Mouse (Mus musculus): ENCODE results near the gene Carmil3. TPM values are rescaled to one million over a fixed set of nuclear protein-coding genes. Genes with fewer than 3 reads are reported as not detected.

Gene Carmil3
- polyA plus RNA-seq, 2 experiments = 0.32 to 2.6 TPM

- peaks cover 57% of the 10 kb centered on the region for H3K27me3 ChIP-seq (ENCODE audit: control insufficient read depth, insufficient read depth, low read length)
Observed at GRCm38 (mm10) chr14:55519604-55520003, 29.2 kb downstream of the Carmil3 start.

GRCm38 (mm10) chr14:55520451-55521361, 30.3 kb downstream of the Carmil3 start:
- Histone ChIP-seq H3K27me3 (ENCODE audit: control insufficient read depth, insufficient read depth, low read length) (peaks cover 62% of the 10 kb centered on the region), H3K36me3 (replicated peaks; ENCODE audit: control insufficient read depth, insufficient read depth, low read depth) (no peaks in the 10 kb centered on the region), H3K4me3 (ENCODE audit: insufficient read depth in 1 of 2, low read depth in 2 of 2, low read length in 2 of 2) (peak overlapping the region in 1 of 2 experiments; percentile 30; a peak in 2 of 4 replicates), H3K9ac (replicated peaks) (no peak overlapping the region), H3K4me2 (ENCODE audit: low read depth) (peak overlapping the region; percentile 49), H3K4me1 (replicated peaks; ENCODE audit: control insufficient read depth in 2 of 2, insufficient read depth in 2 of 2, low read length in 1 of 2) (no peaks in the 10 kb centered on the region; a peak in 1 of 4 replicates), H3K27ac (no peak overlapping the region), H3K9me3 (ENCODE audit: control insufficient read depth, low read length) (no peaks in the 10 kb centered on the region)
- TF ChIP-seq CTCF (IDR thresholded peaks at IDR 0.05; ENCODE audit: low read depth) (no peak), EP300 (IDR thresholded peaks at IDR 0.05; ENCODE audit: low read depth) (no peak)
- WGBS (ENCODE audit: insufficient replicate concordance) = 1% methylated on average over 61 of the region's 61 CpGs
- ATAC-seq (ENCODE audit: insufficient read depth) (no peak), DNase-seq (ENCODE audit: low read depth in 3 of 3, low spot score in 3 of 3) (no peak)

More at GRCm38 (mm10) chr14:55519604-55520003, 29.2 kb downstream of the Carmil3 start:
- H3K9ac ChIP-seq (replicated peaks) = no peak overlapping the region
- no peak overlapping the region for H3K4me3 ChIP-seq (ENCODE audit: insufficient read depth in 1 of 2, low read depth in 2 of 2, low read length in 2 of 2)
- ATAC-seq (ENCODE audit: insufficient read depth) (no peak), DNase-seq (ENCODE audit: low read depth in 3 of 3, low spot score in 3 of 3) (no peak)
- H3K4me2 ChIP-seq (ENCODE audit: low read depth) = no peak overlapping the region
- no peaks in the 10 kb centered on the region for H3K9me3 ChIP-seq (ENCODE audit: control insufficient read depth, low read length)
- 46% methylated on average over 4 of the region's 4 CpGs for WGBS (ENCODE audit: insufficient replicate concordance)
- no peaks in the 10 kb centered on the region; a peak in 1 of 4 replicates for H3K4me1 ChIP-seq (replicated peaks; ENCODE audit: control insufficient read depth in 2 of 2, insufficient read depth in 2 of 2, low read length in 1 of 2)
- no peak overlapping the region for H3K27ac ChIP-seq
- TF ChIP-seq EP300 (IDR thresholded peaks at IDR 0.05; ENCODE audit: low read depth) (no peak), CTCF (IDR thresholded peaks at IDR 0.05; ENCODE audit: low read depth) (no peak)
- no peaks in the 10 kb centered on the region for H3K36me3 ChIP-seq (replicated peaks; ENCODE audit: control insufficient read depth, insufficient read depth, low read depth)

DNA sequence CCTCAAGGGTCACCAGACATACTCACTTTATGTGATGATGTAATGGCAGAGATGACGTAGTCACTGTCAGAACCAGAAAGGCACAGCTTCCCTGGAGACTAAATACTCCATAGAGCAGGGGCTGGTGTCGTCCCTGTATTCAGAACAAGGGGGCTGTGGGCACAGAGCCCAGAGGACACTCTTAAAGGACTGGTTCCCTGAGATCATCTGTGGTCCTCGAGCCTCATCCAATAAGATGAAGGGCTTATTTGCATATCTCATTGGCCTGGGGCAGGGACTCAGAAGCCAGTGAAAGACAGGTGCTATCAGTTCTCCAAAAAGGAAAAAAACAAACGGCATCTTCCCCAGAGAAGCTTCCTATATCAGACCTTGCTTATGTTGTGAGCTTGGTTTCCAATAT, 33.6 kb downstream of the Carmil3 start:
- no peaks in the 10 kb centered on the region for H3K36me3 ChIP-seq (replicated peaks; ENCODE audit: control insufficient read depth, insufficient read depth, low read depth)
- no peaks in the 10 kb centered on the region for H3K9me3 ChIP-seq (ENCODE audit: control insufficient read depth, low read length)
- no peak for TF ChIP-seq CTCF (IDR thresholded peaks at IDR 0.05; ENCODE audit: low read depth)
- no peak for TF ChIP-seq EP300 (IDR thresholded peaks at IDR 0.05; ENCODE audit: low read depth)
- H3K4me2 ChIP-seq (ENCODE audit: low read depth) = no peak overlapping the region
- H3K27ac ChIP-seq = no peak overlapping the region
- WGBS (ENCODE audit: insufficient replicate concordance) = 26% methylated on average over 4 of the region's 4 CpGs
- ATAC-seq (ENCODE audit: insufficient read depth) = no peak
- H3K4me3 ChIP-seq (ENCODE audit: insufficient read depth in 1 of 2, low read depth in 2 of 2, low read length in 2 of 2) = no peak overlapping the region
- no peaks in the 10 kb centered on the region; a peak in 1 of 4 replicates for H3K4me1 ChIP-seq (replicated peaks; ENCODE audit: control insufficient read depth in 2 of 2, insufficient read depth in 2 of 2, low read length in 1 of 2)
- no peak overlapping the region for H3K9ac ChIP-seq (replicated peaks)
- DNase-seq (ENCODE audit: low read depth in 3 of 3, low spot score in 3 of 3) = no peak
- peaks cover 51% of the 10 kb centered on the region for H3K27me3 ChIP-seq (ENCODE audit: control insufficient read depth, insufficient read depth, low read length)

DNA sequence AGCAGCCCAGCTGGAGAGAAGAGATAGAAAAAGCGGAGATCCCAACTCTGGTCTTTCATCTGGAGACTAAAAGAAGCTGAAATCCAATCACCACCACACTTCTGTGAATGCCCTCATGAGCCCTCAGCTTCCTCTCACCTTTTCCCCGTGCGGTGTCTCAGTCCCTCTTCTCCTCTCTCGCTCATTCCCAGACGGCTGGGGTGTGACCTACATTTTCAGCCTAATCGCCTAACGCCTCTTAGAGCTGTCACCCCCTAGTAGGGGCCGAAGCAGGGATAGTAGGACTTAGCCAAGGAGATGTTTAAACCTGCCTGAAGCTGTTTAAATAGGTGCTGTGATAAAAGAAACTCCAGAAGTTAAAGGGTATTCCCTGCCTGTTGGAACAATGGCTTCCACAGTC, 34.3 kb downstream of the Carmil3 start, which contains the start of gene Nrl:
Nrl (minus strand) TSS at position 197 of the 400 bp plus-strand sequence.
- Histone ChIP-seq H3K9me3 (ENCODE audit: control insufficient read depth, low read length) (no peaks in the 10 kb centered on the region), H3K9ac (replicated peaks) (no peak within 1 kb of the TSS), H3K36me3 (replicated peaks; ENCODE audit: control insufficient read depth, insufficient read depth, low read depth) (no peaks in the 10 kb centered on the region), H3K27ac (no peak within 1 kb of the TSS), H3K4me3 (ENCODE audit: insufficient read depth in 1 of 2, low read depth in 2 of 2, low read length in 2 of 2) (no peak within 1 kb of the TSS), H3K4me2 (ENCODE audit: low read depth) (no peak within 1 kb of the TSS), H3K27me3 (ENCODE audit: control insufficient read depth, insufficient read depth, low read length) (peaks cover 44% of the 10 kb centered on the region), H3K4me1 (replicated peaks; ENCODE audit: control insufficient read depth in 2 of 2, insufficient read depth in 2 of 2, low read length in 1 of 2) (no peaks in the 10 kb centered on the region; a peak in 1 of 4 replicates)
- no peak for TF ChIP-seq EP300 (IDR thresholded peaks at IDR 0.05; ENCODE audit: low read depth)
- no peak for TF ChIP-seq CTCF (IDR thresholded peaks at IDR 0.05; ENCODE audit: low read depth)
- WGBS (ENCODE audit: insufficient replicate concordance) = 20% methylated on average over 8 of the region's 8 CpGs
- ATAC-seq (ENCODE audit: insufficient read depth) (no peak), DNase-seq (ENCODE audit: low read depth in 3 of 3, low spot score in 3 of 3) (no peak)

GRCm38 (mm10) chr14:55526674-55527073, 36.2 kb downstream of the Carmil3 start:
- Histone ChIP-seq H3K9me3 (ENCODE audit: control insufficient read depth, low read length) (no peaks in the 10 kb centered on the region), H3K9ac (replicated peaks) (no peak overlapping the region), H3K4me1 (replicated peaks; ENCODE audit: control insufficient read depth in 2 of 2, insufficient read depth in 2 of 2, low read length in 1 of 2) (no peaks in the 10 kb centered on the region), H3K27ac (no peak overlapping the region), H3K36me3 (replicated peaks; ENCODE audit: control insufficient read depth, insufficient read depth, low read depth) (no peaks in the 10 kb centered on the region), H3K4me2 (ENCODE audit: low read depth) (no peak overlapping the region), H3K4me3 (ENCODE audit: insufficient read depth in 1 of 2, low read depth in 2 of 2, low read length in 2 of 2) (no peak overlapping the region), H3K27me3 (ENCODE audit: control insufficient read depth, insufficient read depth, low read length) (peaks cover 26% of the 10 kb centered on the region)
- DNase-seq (ENCODE audit: low read depth in 3 of 3, low spot score in 3 of 3) (no peak), ATAC-seq (ENCODE audit: insufficient read depth) (no peak)
- WGBS (ENCODE audit: insufficient replicate concordance) = 50% methylated on average over 2 of the region's 2 CpGs
- TF ChIP-seq CTCF (IDR thresholded peaks at IDR 0.05; ENCODE audit: low read depth) = no peak
- no peak for TF ChIP-seq EP300 (IDR thresholded peaks at IDR 0.05; ENCODE audit: low read depth)
